In genomic region chr13:65277994-65278382, GRCm38 (mm10) we compare ENCODE assay signal across 8 mouse cellular contexts. TPM values are rescaled to one million over a fixed set of nuclear protein-coding genes. Genes with fewer than 3 reads are reported as not detected.
A peak's percentile ranks its signal among the peaks of the same experiment; 100 is the strongest.
DNase-seq lines count a peak whose midpoint lies in the region; ATAC-seq and TF ChIP-seq lines count a peak whose summit lies in the region.

No protein-coding gene starts in this region.

- H3K4me1 ChIP-seq in heart, adult 2 months (ENCODE audit: control insufficient read depth, insufficient read depth, low read length), result no peaks in the 10 kb centered on the region
- H3K4me1 ChIP-seq in E14TG2a.4 (replicated peaks; ENCODE audit: low read depth, low read length), result peaks cover 24% of the 10 kb centered on the region
- peaks cover 13% of the 10 kb centered on the region for H3K4me1 ChIP-seq in forebrain, embryonic 16.5 days (replicated peaks; ENCODE audit: control insufficient read depth, insufficient read depth, low read length)

- H3K79me2 ChIP-seq in heart, adult 2 months (replicated peaks; ENCODE audit: control insufficient read depth, insufficient read depth, low read length), result no peaks in the 10 kb centered on the region
- H3K79me2 ChIP-seq in macrophage (ENCODE audit: inconsistent target), result peaks cover 28% of the 10 kb centered on the region; the same call in 1 of the 2 replicates

- H3K9ac ChIP-seq in heart, adult 2 months (ENCODE audit: low read depth, low read length), result peak overlapping the region; percentile 79
- H3K9ac ChIP-seq in forebrain, embryonic 16.5 days (replicated peaks; ENCODE audit: low read depth, low read length), result peak overlapping the region; percentile 84

- TF ChIP-seq EP300 in heart, adult 2 months (IDR thresholded peaks at IDR 0.05; ENCODE audit: insufficient read depth, low read depth, low read length), result no peak

- TF ChIP-seq CTCF in heart, adult 2 months (IDR thresholded peaks at IDR 0.05), result no peak
- TF ChIP-seq CTCF in E14TG2a.4 (conservative IDR thresholded peaks at IDR 0.05; ENCODE audit: low read length), result no peak

- DNase-seq in heart, adult 2 months, result no peak
- no peak for DNase-seq in heart, postnatal 10 days
- DNase-seq in right cerebral cortex, postnatal 10 days (ENCODE audit: low spot score in 2 of 2), result no peak
- no peak for DNase-seq in left cerebral cortex, adult 9 months (ENCODE audit: low spot score in 2 of 2)
- no peak for DNase-seq in layer of hippocampus, adult 8-10 months (ENCODE audit: low spot score in 2 of 2)

- H3K4me2 ChIP-seq in forebrain, embryonic 16.5 days (ENCODE audit: low read length), result peak overlapping the region; percentile 76

- TF ChIP-seq POLR2A in heart, adult 2 months (IDR thresholded peaks at IDR 0.05; ENCODE audit: insufficient read depth, low read depth, low read length), result no peak

- peak overlapping the region; percentile 87 for H3K4me3 ChIP-seq in heart, adult 2 months
- H3K4me3 ChIP-seq in E14TG2a.4 (replicated peaks; ENCODE audit: low read length) (peak overlapping the region; percentile 96), macrophage (ENCODE audit: inconsistent target) (peak overlapping the region; percentile 90)
- H3K4me3 ChIP-seq in forebrain, embryonic 16.5 days (replicated peaks; ENCODE audit: low read length), result peak overlapping the region; percentile 82

- peak overlapping the region; percentile 85 for H3K27ac ChIP-seq in heart, adult 2 months
- peak overlapping the region; percentile 94 for H3K27ac ChIP-seq in forebrain, embryonic 16.5 days (ENCODE audit: low read length)
- H3K27ac ChIP-seq in macrophage, result peak overlapping the region; percentile 62

- no peaks in the 10 kb centered on the region for H3K9me3 ChIP-seq in E14TG2a.4 (ENCODE audit: low read length)
- H3K9me3 ChIP-seq in forebrain, embryonic 16.5 days (ENCODE audit: control insufficient read depth, low read length), result peaks cover 29% of the 10 kb centered on the region

- intact Hi-C loops in heart, adult 2 months (cut with DNase I), result loop anchor here (1.0 to 10.0 kb wide), 3 partner anchors 37 to 933 kb away; partner anchors contain the start of gene Mfsd14b
- intact Hi-C loops in heart, postnatal 10 days (cut with DNase I), result loop anchor here (2.0 kb wide), 1 partner anchor 37 kb away; no protein-coding TSS in a partner anchor

- no peaks in the 10 kb centered on the region for H3K36me3 ChIP-seq in heart, adult 2 months (ENCODE audit: control insufficient read depth, insufficient read depth, low read length)
- H3K36me3 ChIP-seq in E14TG2a.4 (ENCODE audit: insufficient read depth, low read length), result peaks cover 11% of the 10 kb centered on the region; the same call in 1 of the 2 replicates
- peaks cover 8% of the 10 kb centered on the region; the same call in 1 of the 2 replicates for H3K36me3 ChIP-seq in forebrain, embryonic 16.5 days (ENCODE audit: control insufficient read depth, insufficient read depth)
- H3K36me3 ChIP-seq in macrophage (ENCODE audit: inconsistent target), result no peaks in the 10 kb centered on the region

- ATAC-seq in forebrain, embryonic 16.5 days, result peak; percentile 37

- no peaks in the 10 kb centered on the region for H3K27me3 ChIP-seq in heart, adult 2 months (ENCODE audit: control insufficient read depth, insufficient read depth, low read length)
- no peaks in the 10 kb centered on the region for H3K27me3 ChIP-seq in E14TG2a.4 (ENCODE audit: insufficient read depth, low read length)
- no peaks in the 10 kb centered on the region for H3K27me3 ChIP-seq in forebrain, embryonic 16.5 days (replicated peaks; ENCODE audit: control insufficient read depth, insufficient read depth, low read length)

- WGBS in heart, adult 2 months, result 9% methylated on average over 9 of the region's 9 CpGs
- 17% methylated on average over 9 of the region's 9 CpGs for WGBS in forebrain, embryonic 16.5 days
- 11% methylated on average over 9 of the region's 9 CpGs for WGBS in macrophage (ENCODE audit: missing documents)

RNA-seq across cellular contexts. Expression of gene Zfp369, which starts 0.6 kb away (rescaled TPM):
- 10 to 100 TPM; 21.2 to 23.3 TPM for total RNA-seq in heart, adult 2 months (2021)
- polyA plus RNA-seq in heart, adult 2 months (2012; rRNA removed), result 11.0 and 18.6 TPM in 2 replicates
- total RNA-seq in heart, postnatal 10 days (2021), result 10 to 100 TPM; 28.3 to 39.0 TPM
- polyA plus RNA-seq in forebrain, embryonic 16.5 days (2015; fragmentation: Nextera tagmentation; extraction: Ambion mirVana), result 20.5 and 21.2 TPM in 2 replicates
- 100 to 1,000 TPM in 5 of 26 experiments, 10 to 100 TPM in 21; 11.2 to 124 (median 76.6) TPM for total RNA-seq in macrophage (2018; cell fraction: chromatin; rRNA removed)
- 10 to 100 TPM; 12.0 to 38.1 (median 24.3) TPM for total RNA-seq in macrophage (2018; cell fraction: cytosol; rRNA removed)
- total RNA-seq in macrophage (2018; cell fraction: nucleus; rRNA removed), result 100 to 1,000 TPM in 2 of 26 experiments, 10 to 100 TPM in 24; 10.5 to 107 (median 51.3) TPM
- 8.6 to 15.6 TPM (median 14.0 TPM) in 3 replicates for polyA plus RNA-seq in macrophage (2018)
- 10 to 100 TPM; 57.7 to 76.2 (median 66.0) TPM for total RNA-seq in layer of hippocampus, adult 8-10 months (2022)

RNA-seq across cellular contexts. Expression of gene Gm10775, which starts 18.6 kb away (rescaled TPM):
- not detected for total RNA-seq in heart, adult 2 months (2021)
- not detected in 2 replicates for polyA plus RNA-seq in heart, adult 2 months (2012; rRNA removed)
- not detected for total RNA-seq in heart, postnatal 10 days (2021)
- not detected in 2 replicates for polyA plus RNA-seq in forebrain, embryonic 16.5 days (2015; fragmentation: Nextera tagmentation; extraction: Ambion mirVana)
- total RNA-seq in macrophage (2018; cell fraction: chromatin; rRNA removed), result not detected
- total RNA-seq in macrophage (2018; cell fraction: cytosol; rRNA removed), result not detected
- total RNA-seq in macrophage (2018; cell fraction: nucleus; rRNA removed), result not detected
- polyA plus RNA-seq in macrophage (2018), result not detected in 3 replicates
- total RNA-seq in layer of hippocampus, adult 8-10 months (2022), result under 1 TPM in 2 of 4 experiments, not detected in 2; 0.31 to 0.36 TPM
